In the genomic region with DNA sequence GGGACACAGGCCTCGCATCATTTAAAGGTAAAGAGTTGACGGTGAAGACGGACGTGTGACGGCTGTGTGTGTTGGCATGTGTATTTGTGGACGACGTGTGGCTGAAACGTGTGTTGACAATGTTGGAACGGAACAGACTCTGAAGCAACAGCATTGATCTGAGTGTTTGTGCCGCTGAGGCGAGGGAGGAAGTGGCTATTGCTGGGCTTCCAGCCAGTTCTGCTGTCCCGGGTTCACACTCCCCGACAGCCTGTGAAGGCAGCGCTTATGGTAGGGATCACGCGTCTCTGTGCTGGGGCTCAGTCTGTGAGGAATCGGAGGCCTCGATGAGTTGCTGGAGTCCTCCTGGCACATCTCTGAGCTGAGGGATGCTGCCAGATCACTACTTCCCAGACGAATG, we compare ENCODE assay signal across 8 mouse cellular contexts. TPM values are rescaled to one million over a fixed set of nuclear protein-coding genes. Genes with fewer than 3 reads are reported as not detected.
DNase-seq lines count a peak whose midpoint lies in the region; ATAC-seq lines count a peak whose summit lies in the region.

No protein-coding gene starts in this region.

- no peaks in the 10 kb centered on the region for H3K27me3 ChIP-seq in liver, embryonic 15.5 days
- H3K27me3 ChIP-seq in stomach, embryonic 16.5 days (ENCODE audit: control insufficient read depth, insufficient read depth, low read length), result no peaks in the 10 kb centered on the region

- H3K36me3 ChIP-seq in liver, embryonic 15.5 days (replicated peaks), result no peaks in the 10 kb centered on the region
- no peaks in the 10 kb centered on the region for H3K36me3 ChIP-seq in stomach, embryonic 16.5 days (ENCODE audit: control insufficient read depth, insufficient read depth, low read length)

- no peaks in the 10 kb centered on the region for H3K4me1 ChIP-seq in liver, embryonic 15.5 days (replicated peaks)
- no peaks in the 10 kb centered on the region for H3K4me1 ChIP-seq in stomach, embryonic 16.5 days (ENCODE audit: control insufficient read depth, insufficient read depth, low read length)

- no peak overlapping the region; the same call in 1 of the 2 replicates for H3K4me2 ChIP-seq in liver, embryonic 15.5 days
- peak overlapping the region; percentile 40 for H3K4me2 ChIP-seq in stomach, embryonic 16.5 days (ENCODE audit: low read depth, low read length)

- H3K27ac ChIP-seq in liver, embryonic 15.5 days (replicated peaks), result peak overlapping the region; percentile 63
- H3K27ac ChIP-seq in stomach, embryonic 16.5 days (ENCODE audit: low read length), result no peak overlapping the region

- ATAC-seq in liver, embryonic 15.5 days (ENCODE audit: insufficient read depth), result peak; percentile 86
- ATAC-seq in stomach, embryonic 16.5 days (ENCODE audit: insufficient read depth, low FRiP score), result peak; percentile 74; the same call in 1 of the 2 replicates

- 51% methylated on average over 19 of the region's 19 CpGs for WGBS in liver, embryonic 15.5 days (ENCODE audit: insufficient replicate concordance)
- WGBS in stomach, embryonic 16.5 days, result 32% methylated on average over 19 of the region's 19 CpGs

- H3K4me3 ChIP-seq in liver, embryonic 15.5 days (replicated peaks), result no peak overlapping the region
- peak overlapping the region; percentile 7; the same call in 1 of the 2 replicates for H3K4me3 ChIP-seq in stomach, embryonic 16.5 days (replicated peaks; ENCODE audit: low read length)

- H3K9me3 ChIP-seq in liver, embryonic 15.5 days (replicated peaks), result no peaks in the 10 kb centered on the region
- H3K9me3 ChIP-seq in stomach, embryonic 16.5 days (replicated peaks; ENCODE audit: control insufficient read depth, low read length), result no peaks in the 10 kb centered on the region

- peak; percentile 10 to 11 for DNase-seq in layer of hippocampus, postnatal 14 days (ENCODE audit: low spot score in 2 of 2)
- DNase-seq in layer of hippocampus, adult 9-10 months (ENCODE audit: low spot score), result no peak
- peak; percentile 38 for DNase-seq in gastrocnemius, postnatal 25 days
- DNase-seq in heart, postnatal 4 days, result peak; percentile 61
- DNase-seq in adipocyte (ENCODE audit: low spot score), result no peak
- DNase-seq in cerebellum, adult 9-10 months, result no peak

- no peak overlapping the region for H3K9ac ChIP-seq in liver, embryonic 15.5 days
- H3K9ac ChIP-seq in stomach, embryonic 16.5 days (ENCODE audit: low read length), result 0 out of 2 replicates have a peak overlapping the region, but pooled peaks have one; percentile 27

RNA-seq across cellular contexts. Expression of gene Zfp507, which starts 34.0 kb away (rescaled TPM):
- total RNA-seq in layer of hippocampus, postnatal 14 days (2021), result 10 to 100 TPM; 28.3 to 30.5 TPM
- total RNA-seq in gastrocnemius, postnatal 25 days (2021), result 10 to 100 TPM; 13.8 to 15.4 TPM
- 10 to 100 TPM; 23.8 to 26.0 TPM for total RNA-seq in heart, postnatal 4 days (2021)
- 4.3 and 5.1 TPM in 2 replicates for polyA plus RNA-seq in liver, embryonic 15.5 days (2015; fragmentation: Nextera tagmentation; extraction: Ambion mirVana)
- polyA plus RNA-seq in stomach, embryonic 16.5 days (2015; fragmentation: Nextera tagmentation; extraction: Ambion mirVana), result 12.5 and 13.3 TPM in 2 replicates

Comparison
In these comparisons a context has a peak if more than half of its experiments do, and no peak if none do; other contexts are left out.
1. DNase-seq: peak in layer of hippocampus, postnatal 14 days (2 of 2), gastrocnemius, postnatal 25 days (single experiment) and heart, postnatal 4 days (single experiment); none in layer of hippocampus, adult 9-10 months (single experiment), adipocyte (single experiment) and cerebellum, adult 9-10 months (single experiment).